27 mouse cellular contexts compared by ENCODE assay signal in genomic region chr10:117211023-117211422, GRCm38 (mm10). TPM values are rescaled to one million over a fixed set of nuclear protein-coding genes. Genes with fewer than 3 reads are reported as not detected.
"Had no signal": no experiment of that assay in that cellular context is flagged by ENCODE, and none has a peak within 500 bp of the region (broad histone marks: within the 10 kb centered on the region; RNA-seq: fewer than 3 reads in every experiment).

No protein-coding gene starts in this region.

- DNase-seq: kidney, adult 2 months; layer of hippocampus, adult 9-11 months; layer of hippocampus, postnatal 36 days; left cerebral cortex, postnatal 4 days; liver, postnatal 0 days; midbrain, embryonic 14.5 days; right cerebral cortex, adult 18-20 months; right cerebral cortex, postnatal 14 days; right cerebral cortex, postnatal 4 days; thymus, postnatal 25 days had no signal

- H3K9ac ChIP-seq: limb, embryonic 12.5 days; limb, embryonic 15.5 days; liver, embryonic 14.5 days; liver, postnatal 0 days; neural tube, embryonic 12.5 days; neural tube, embryonic 15.5 days; stomach, embryonic 15.5 days had no signal

- H3K4me3 ChIP-seq: layer of hippocampus, adult 2 months; limb, embryonic 12.5 days; limb, embryonic 15.5 days; megakaryocyte, embryonic 14.5 days; midbrain, embryonic 10.5 days; neural tube, embryonic 12.5 days; neural tube, embryonic 15.5 days; stomach, embryonic 15.5 days had no signal

- ATAC-seq: liver, postnatal 0 days had no signal

- H3K4me2 ChIP-seq: limb, embryonic 12.5 days; limb, embryonic 15.5 days; liver, embryonic 11.5 days; neural tube, embryonic 12.5 days; neural tube, embryonic 15.5 days; stomach, embryonic 15.5 days had no signal

- H3K27me3 ChIP-seq: limb, embryonic 12.5 days; limb, embryonic 15.5 days; neural tube, embryonic 12.5 days; neural tube, embryonic 15.5 days; stomach, embryonic 15.5 days had no signal

- H3K4me1 ChIP-seq: limb, embryonic 12.5 days; midbrain, embryonic 10.5 days; neural tube, embryonic 12.5 days had no signal

- H3K9me3 ChIP-seq: limb, embryonic 12.5 days; limb, embryonic 15.5 days; midbrain, embryonic 10.5 days; neural tube, embryonic 12.5 days; neural tube, embryonic 15.5 days; stomach, embryonic 15.5 days had no signal

- H3K27ac ChIP-seq: kidney, postnatal 0 days; layer of hippocampus, adult 2 months; limb, embryonic 12.5 days; limb, embryonic 15.5 days; liver, embryonic 14.5 days; midbrain, embryonic 10.5 days; neural tube, embryonic 12.5 days; neural tube, embryonic 15.5 days; stomach, embryonic 15.5 days had no signal

RNA-seq across cellular contexts. Expression of gene 9530003J23Rik, which starts 27.5 kb away (rescaled TPM):
- total RNA-seq: layer of hippocampus, adult 2 months; layer of hippocampus, postnatal 36 days; left cerebral cortex, adult 8-10 months; left cerebral cortex, postnatal 14 days; left cerebral cortex, postnatal 4 days; midbrain, postnatal 0 days had no signal
- polyA plus RNA-seq: kidney, adult 2 months; kidney, embryonic 14.5 days; kidney, postnatal 0 days; large intestine, adult 2 months; limb, embryonic 12.5 days; limb, embryonic 15.5 days; liver, embryonic 11.5 days; liver, embryonic 14.5 days; liver, postnatal 0 days; midbrain, embryonic 10.5 days; midbrain, embryonic 14.5 days; neural tube, embryonic 12.5 days; neural tube, embryonic 15.5 days; stomach, embryonic 15.5 days; thymus, postnatal 0 days had no signal
